Mouse (Mus musculus) E14TG2a.4 (cell line): ENCODE data around the gene Ciart.

Experiments
- CTCF ChIP-seq: conservative IDR thresholded peaks from 2 replicates; pipeline ENCODE4 v1.5.1; 2014; ENCODE audit warnings: low read length
- NANOG ChIP-seq: IDR thresholded peaks from 2 replicates; pipeline ENCODE4 v1.6.1; 2014; ENCODE audit warnings: borderline replicate concordance, low read length, mixed read lengths
- POU5F1 ChIP-seq: IDR thresholded peaks from 2 replicates; pipeline ENCODE4 v1.6.1; 2014; ENCODE audit warnings: low read length, borderline replicate concordance

GRCm38 (mm10) chr3:95889664-95890063, 7.6 kb upstream of the Ciart start:
- no peak for TF ChIP-seq CTCF
- no peak for TF ChIP-seq NANOG
- no peak for TF ChIP-seq POU5F1
